Mouse (Mus musculus): ENCODE measurements around the gene Neu1.
A peak's percentile ranks its signal among the peaks of the same experiment; 100 is the strongest.
"Not testable (repeated sequence)": the region's sequence is repeated elsewhere in the genome, so short reads cannot be mapped to it uniquely, and the experiment has no call there.

DNA sequence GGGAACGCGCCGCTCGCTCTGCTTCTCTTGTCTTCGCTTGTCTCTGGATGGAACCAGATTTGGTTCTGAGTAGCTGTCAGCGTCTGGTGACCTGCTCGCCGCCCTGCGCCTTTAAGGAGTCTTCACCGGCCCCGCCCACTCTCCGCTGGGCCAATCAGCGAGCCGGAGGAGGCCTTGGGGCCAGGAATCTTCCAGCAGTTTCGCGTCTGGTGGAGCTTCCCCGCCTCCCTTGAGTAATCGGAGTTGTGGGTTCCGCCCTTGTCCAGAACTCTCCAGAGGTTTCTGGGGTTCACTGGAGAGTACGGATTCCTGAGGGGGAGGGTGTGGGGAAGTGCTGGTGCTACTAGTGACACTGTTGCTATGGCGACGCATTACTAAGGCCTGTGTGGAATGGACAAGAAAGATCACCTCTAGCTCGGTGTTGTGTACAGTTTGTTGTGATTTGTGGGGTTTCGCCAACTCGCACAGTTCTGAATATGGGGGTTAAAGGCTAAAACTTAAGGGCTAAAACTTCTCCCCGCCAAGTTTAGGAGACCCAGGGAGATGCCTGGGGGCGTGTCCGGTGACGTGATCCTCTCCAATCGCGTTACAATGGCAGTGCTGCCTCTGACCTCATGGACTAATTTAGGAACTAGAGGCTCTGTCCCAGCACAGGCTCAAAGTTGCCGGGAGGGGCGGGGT, 41.2 kb downstream of the Neu1 start, which contains the start of the genes Hspa1a and Hspa1l:
- TF ChIP-seq CTCF (IDR thresholded peaks at IDR 0.05), result not testable (repeated sequence)
- TF ChIP-seq EP300 (IDR thresholded peaks at IDR 0.05; ENCODE audit: insufficient read depth, low read depth, low read length) (peak; percentile 93), POLR2A (IDR thresholded peaks at IDR 0.05; ENCODE audit: insufficient read depth, low read depth, low read length) (peak; percentile 90)
